Mouse (Mus musculus) forebrain, embryonic 14.5 days (tissue): ENCODE data around the gene Lrrc4b. TPM values are rescaled to one million over a fixed set of nuclear protein-coding genes. Genes with fewer than 3 reads are reported as not detected.

Experiments
- ATAC-seq: fragments of 200-750 bp; cut with Nextera tagmentation; 2 replicates; pipeline ENCODE4 v1.8.0; 2017; ENCODE audit warnings: mild to moderate bottlenecking, moderate library complexity
- DNase-seq: peaks from one replicate; pipeline ENCODE4 v3.0.0-alpha.2; 2015; ENCODE audit warnings: low spot score
- H3K27ac ChIP-seq: fragments of 300-500 bp; sonication (generic); 2 replicates; pipeline ENCODE4 v1.5.1; 2014; ENCODE audit warnings: low read depth, mild to moderate bottlenecking, control low read depth, low read length, moderate library complexity
- H3K27me3 ChIP-seq: fragments of 300-500 bp; sonication (generic); replicated peaks from 2 replicates; pipeline ENCODE4 v1.6.1; 2014; ENCODE audit warnings: low read length, control low read depth, mixed read lengths; ENCODE audit not compliant: control insufficient read depth, insufficient read depth
- H3K36me3 ChIP-seq: fragments of 300-500 bp; sonication (generic); 2 replicates; pipeline ENCODE4 v1.6.1; 2014; ENCODE audit warnings: low read length, control low read depth; ENCODE audit not compliant: control insufficient read depth, insufficient read depth
- H3K4me1 ChIP-seq: fragments of 300-500 bp; sonication (generic); 2 replicates; pipeline ENCODE4 v1.6.1; 2014; ENCODE audit warnings: antibody characterized with exemption, low read length, control low read depth; ENCODE audit not compliant: control insufficient read depth, insufficient read depth
- H3K4me2 ChIP-seq: fragments of 300-500 bp; sonication (generic); 2 replicates; pipeline ENCODE4 v1.6.1; 2014; ENCODE audit warnings: mild to moderate bottlenecking, control low read depth, low read length
- H3K4me3 ChIP-seq: fragments of 300-500 bp; sonication (generic); 2 replicates; pipeline ENCODE4 v1.5.1; 2014; ENCODE audit warnings: low read depth, low read length, control low read depth
- H3K9ac ChIP-seq: fragments of 300-500 bp; sonication (generic); 2 replicates; pipeline ENCODE4 v1.6.1; 2014; ENCODE audit warnings: mild to moderate bottlenecking, low read length, control low read depth, moderate library complexity
- H3K9me3 ChIP-seq: fragments of 300-500 bp; sonication (generic); replicated peaks from 2 replicates; pipeline ENCODE4 v1.6.1; 2016; ENCODE audit warnings: low read length, control low read depth, mixed read lengths; ENCODE audit not compliant: control insufficient read depth
- WGBS: fragments of 180-500 bp; shearing (Covaris S2); extraction: QIAGEN DNeasy Blood & Tissue Kit; methylation state at CpG from one replicate; pipeline ENCODE4 v1.1.7; 2014; 5-methylcytosine and 5-hydroxymethylcytosine counted together
- polyA plus RNA-seq: library from polyadenylated mRNA; unstranded; fragments of >200 nt; fragmentation: Nextera tagmentation; extraction: Ambion mirVana; gene quantifications from 2 replicates; pipeline ENCODE4 v1.2.1, GENCODE M21; 2014

Gene Lrrc4b
- polyA plus RNA-seq, 1 experiment from 2014 or later = 22.1 TPM

DNA sequence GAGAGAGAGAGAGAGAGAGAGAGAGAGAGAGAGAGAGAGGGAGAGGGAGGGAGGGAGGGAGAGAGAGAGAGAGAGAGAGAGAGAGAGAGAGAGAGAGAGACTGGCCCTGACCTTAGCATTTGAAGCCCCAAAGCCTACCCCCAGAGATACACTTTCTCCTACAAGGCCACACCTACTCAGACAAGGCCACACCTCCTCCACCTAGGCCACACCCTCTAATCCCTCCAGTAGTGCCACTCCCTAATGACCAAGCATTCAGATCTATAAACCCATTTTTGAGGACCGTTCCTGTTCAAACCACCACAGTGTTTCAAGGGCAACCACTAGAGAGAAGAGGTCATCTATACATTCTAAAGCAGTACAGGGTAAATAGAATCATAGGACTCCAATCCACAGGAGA lies 27.5 kb downstream of the Lrrc4b start:
- Histone ChIP-seq H3K9me3 (no peaks in the 10 kb centered on the region), H3K27me3 (no peaks in the 10 kb centered on the region), H3K36me3 (peaks cover 75% of the 10 kb centered on the region), H3K9ac (no peak overlapping the region), H3K27ac (no peak overlapping the region), H3K4me2 (no peak overlapping the region), H3K4me1 (0 out of 2 replicates have a peak, but pooled peaks cover 2% of the 10 kb centered on the region), H3K4me3 (no peak overlapping the region)
- 88% methylated on average over 1 of the region's 1 CpGs for WGBS
- DNase-seq = no peak
- no peak for ATAC-seq

DNA sequence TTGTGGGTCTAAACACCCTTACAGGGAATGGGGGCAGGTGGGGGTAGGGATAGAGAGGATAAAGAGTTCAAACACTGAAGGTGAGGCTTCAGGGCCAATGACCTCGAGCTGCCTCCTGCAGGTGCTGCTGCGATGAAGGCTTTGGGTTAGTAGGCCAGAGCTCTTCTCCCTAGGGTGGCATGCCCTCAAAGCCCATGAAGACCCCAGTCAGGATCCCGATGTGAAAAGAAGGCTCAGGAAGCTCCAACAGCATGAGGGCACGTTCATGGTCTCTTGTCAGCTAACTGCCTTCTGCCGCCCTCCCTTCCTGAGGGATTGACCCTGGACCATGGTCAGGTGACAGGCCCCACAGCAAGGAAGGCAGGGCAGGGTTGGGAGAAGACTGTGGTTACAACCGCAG lies 31.2 kb downstream of the Lrrc4b start:
- Histone ChIP-seq H3K27ac (no peak overlapping the region), H3K9ac (no peak overlapping the region), H3K4me3 (no peak overlapping the region), H3K27me3 (no peaks in the 10 kb centered on the region), H3K9me3 (no peaks in the 10 kb centered on the region), H3K36me3 (peaks cover 83% of the 10 kb centered on the region), H3K4me2 (no peak overlapping the region), H3K4me1 (peaks cover 17% of the 10 kb centered on the region)
- WGBS = 80% methylated on average over 6 of the region's 6 CpGs
- ATAC-seq (no peak), DNase-seq (no peak)

DNA sequence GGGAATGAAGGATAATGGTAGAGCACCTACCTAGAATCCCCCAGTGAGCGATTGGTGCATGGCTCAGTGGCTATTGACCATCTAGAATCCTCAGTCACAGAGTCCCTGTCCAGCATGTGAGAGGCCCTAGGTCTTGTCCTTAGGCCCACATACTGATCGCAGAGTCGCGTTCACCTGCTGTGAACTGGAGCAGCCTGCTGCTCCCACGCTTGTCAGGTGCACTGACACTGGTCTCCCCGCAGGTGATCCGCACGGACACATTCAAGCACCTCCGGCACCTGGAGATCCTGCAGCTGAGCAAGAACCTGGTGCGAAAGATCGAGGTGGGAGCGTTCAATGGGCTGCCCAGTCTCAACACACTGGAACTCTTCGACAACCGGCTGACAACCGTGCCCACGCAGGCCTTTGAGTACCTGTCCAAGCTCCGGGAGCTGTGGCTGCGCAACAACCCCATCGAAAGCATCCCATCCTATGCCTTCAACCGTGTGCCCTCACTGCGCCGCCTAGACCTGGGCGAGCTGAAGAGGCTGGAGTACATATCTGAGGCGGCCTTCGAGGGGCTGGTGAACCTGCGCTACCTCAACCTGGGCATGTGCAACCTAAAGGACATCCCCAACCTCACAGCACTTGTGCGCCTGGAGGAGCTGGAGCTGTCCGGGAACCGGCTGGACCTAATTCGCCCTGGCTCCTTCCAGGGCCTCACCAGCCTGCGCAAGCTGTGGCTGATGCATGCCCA lies 32.1 kb downstream of the Lrrc4b start:
- 91% methylated on average over 31 of the region's 31 CpGs for WGBS
- ATAC-seq (no peak), DNase-seq (no peak)
- Histone ChIP-seq H3K9me3 (no peaks in the 10 kb centered on the region), H3K27me3 (no peaks in the 10 kb centered on the region), H3K36me3 (peaks cover 80% of the 10 kb centered on the region), H3K4me3 (no peak overlapping the region), H3K4me2 (no peak overlapping the region), H3K27ac (no peak overlapping the region), H3K9ac (no peak overlapping the region), H3K4me1 (peaks cover 18% of the 10 kb centered on the region)

DNA sequence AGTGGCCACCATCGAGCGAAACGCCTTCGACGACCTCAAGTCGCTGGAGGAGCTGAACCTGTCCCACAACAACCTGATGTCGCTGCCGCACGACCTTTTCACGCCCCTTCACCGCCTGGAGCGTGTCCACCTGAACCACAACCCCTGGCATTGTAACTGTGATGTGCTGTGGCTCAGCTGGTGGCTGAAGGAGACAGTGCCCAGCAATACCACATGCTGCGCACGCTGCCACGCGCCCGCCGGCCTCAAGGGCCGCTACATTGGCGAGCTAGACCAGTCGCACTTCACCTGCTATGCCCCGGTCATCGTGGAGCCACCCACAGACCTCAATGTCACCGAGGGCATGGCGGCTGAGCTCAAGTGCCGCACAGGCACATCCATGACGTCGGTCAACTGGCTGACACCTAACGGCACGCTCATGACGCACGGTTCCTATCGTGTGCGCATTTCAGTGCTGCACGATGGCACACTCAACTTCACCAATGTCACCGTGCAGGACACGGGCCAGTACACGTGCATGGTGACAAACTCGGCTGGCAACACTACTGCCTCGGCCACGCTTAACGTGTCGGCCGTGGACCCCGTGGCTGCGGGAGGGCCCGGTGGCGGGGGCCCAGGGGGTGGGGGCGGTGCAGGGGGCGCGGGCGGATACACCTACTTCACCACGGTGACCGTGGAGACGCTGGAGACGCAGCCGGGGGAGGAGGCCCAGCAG lies 32.8 kb downstream of the Lrrc4b start:
- Histone ChIP-seq H3K36me3 (peaks cover 75% of the 10 kb centered on the region), H3K9ac (no peak overlapping the region), H3K9me3 (no peaks in the 10 kb centered on the region), H3K4me1 (peaks cover 18% of the 10 kb centered on the region), H3K4me3 (no peak overlapping the region), H3K4me2 (no peak overlapping the region), H3K27ac (no peak overlapping the region), H3K27me3 (no peaks in the 10 kb centered on the region)
- no peak for ATAC-seq
- DNase-seq = no peak
- WGBS = 87% methylated on average over 57 of the region's 57 CpGs

DNA sequence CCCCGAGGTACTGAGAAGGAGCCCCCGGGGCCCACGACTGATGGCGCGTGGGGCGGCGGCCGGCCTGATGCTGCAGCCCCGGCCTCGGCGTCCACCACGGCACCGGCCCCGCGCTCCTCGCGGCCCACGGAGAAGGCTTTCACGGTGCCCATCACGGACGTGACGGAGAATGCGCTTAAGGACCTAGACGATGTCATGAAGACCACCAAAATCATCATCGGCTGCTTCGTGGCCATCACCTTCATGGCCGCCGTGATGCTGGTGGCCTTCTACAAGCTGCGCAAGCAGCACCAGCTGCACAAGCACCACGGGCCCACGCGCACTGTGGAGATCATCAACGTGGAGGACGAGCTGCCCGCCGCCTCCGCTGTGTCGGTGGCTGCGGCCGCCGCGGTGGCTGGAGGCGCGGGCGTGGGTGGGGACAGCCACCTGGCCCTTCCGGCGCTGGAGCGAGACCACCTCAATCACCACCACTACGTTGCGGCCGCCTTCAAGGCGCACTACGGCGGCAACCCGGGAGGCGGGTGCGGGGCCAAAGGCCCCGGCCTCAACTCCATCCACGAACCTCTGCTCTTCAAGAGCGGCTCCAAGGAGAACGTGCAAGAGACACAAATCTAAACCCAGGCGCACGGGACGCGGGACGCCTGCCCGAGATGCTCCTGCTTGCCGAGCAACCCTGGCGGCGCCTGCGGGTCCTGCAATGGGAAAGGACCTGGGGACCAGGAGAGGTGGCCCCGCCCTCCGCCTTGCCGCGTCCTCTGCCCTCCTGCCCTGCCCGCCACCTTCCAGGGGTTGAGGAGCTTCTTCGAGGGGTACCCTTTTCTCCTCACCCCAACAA lies 33.6 kb downstream of the Lrrc4b start:
- Histone ChIP-seq H3K4me2 (no peak overlapping the region), H3K27ac (0 out of 2 replicates have a peak overlapping the region, but pooled peaks have one; percentile 7), H3K27me3 (no peaks in the 10 kb centered on the region), H3K9ac (no peak overlapping the region), H3K4me1 (peaks cover 18% of the 10 kb centered on the region), H3K9me3 (no peaks in the 10 kb centered on the region), H3K4me3 (no peak overlapping the region), H3K36me3 (peaks cover 68% of the 10 kb centered on the region)
- DNase-seq (no peak), ATAC-seq (no peak)
- WGBS = 43% methylated on average over 72 of the region's 77 CpGs

DNA sequence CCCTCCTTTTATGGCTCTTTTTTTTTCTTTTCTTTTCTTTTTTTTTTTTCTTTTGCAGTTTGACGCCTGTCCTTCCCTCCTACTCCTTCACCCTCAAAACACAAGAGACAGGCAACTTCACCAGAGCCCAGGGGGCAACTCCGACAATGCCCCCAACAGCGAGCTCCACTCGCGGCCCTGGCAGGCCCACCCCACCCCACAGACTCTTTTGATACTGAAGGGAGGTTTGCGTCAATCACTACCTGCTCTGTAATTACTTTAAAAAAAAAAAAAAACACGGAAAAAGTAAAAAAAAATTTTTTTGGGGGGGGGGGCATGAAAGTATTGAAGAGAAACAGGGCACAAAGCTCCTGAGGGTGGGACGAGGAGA lies 34.2 kb downstream of the Lrrc4b start:
- Histone ChIP-seq H3K36me3 (peaks cover 62% of the 10 kb centered on the region), H3K27ac (no peak overlapping the region)
- WGBS = 62% methylated on average over 8 of the region's 8 CpGs

DNA sequence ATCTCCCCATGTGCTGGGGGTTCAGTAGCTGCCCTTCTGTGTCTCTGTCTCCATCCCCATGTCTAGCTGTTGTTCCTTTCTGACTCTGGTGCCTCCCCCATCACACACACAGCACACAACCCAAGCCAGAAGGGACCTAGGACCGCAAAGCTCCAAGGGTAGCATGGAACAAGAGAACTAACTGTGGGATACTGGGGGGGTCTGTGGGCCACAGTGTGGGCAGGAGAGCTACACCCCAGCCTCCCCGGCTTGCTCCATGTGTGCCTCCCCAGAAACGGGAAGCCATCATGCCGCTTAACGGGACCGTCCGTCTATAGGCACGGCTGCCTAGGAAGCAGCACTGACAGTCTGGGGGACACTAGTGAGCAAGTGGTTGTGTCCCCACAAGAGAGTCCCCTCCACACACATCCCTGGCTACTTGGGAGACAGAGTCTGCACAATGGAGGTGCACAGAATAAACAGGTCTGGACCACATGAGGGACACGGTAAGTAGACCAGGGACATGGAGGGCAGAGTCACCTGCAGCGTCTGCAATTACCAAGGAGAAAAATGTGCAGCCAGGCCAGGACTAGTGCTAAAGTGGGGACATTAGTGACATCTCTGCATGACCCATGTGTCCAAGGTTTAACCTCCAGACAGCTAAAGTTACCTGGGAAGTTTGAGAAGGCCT lies 34.9 kb downstream of the Lrrc4b start:
- ATAC-seq (no peak), DNase-seq (no peak)
- Histone ChIP-seq H3K9ac (no peak overlapping the region), H3K4me3 (no peak overlapping the region), H3K27ac (peak overlapping the region; percentile 78), H3K27me3 (no peaks in the 10 kb centered on the region), H3K36me3 (peaks cover 55% of the 10 kb centered on the region), H3K9me3 (no peaks in the 10 kb centered on the region), H3K4me1 (peaks cover 22% of the 10 kb centered on the region), H3K4me2 (no peak overlapping the region)
- WGBS = 80% methylated on average over 10 of the region's 10 CpGs

More for the DNA sequence above, 34.2 kb downstream of the Lrrc4b start:
- DNase-seq (no peak), ATAC-seq (no peak)
- H3K4me2 ChIP-seq = no peak overlapping the region
- H3K4me1 ChIP-seq = peaks cover 18% of the 10 kb centered on the region
- no peaks in the 10 kb centered on the region for H3K9me3 ChIP-seq
- H3K4me3 ChIP-seq = no peak overlapping the region
- no peak overlapping the region for H3K9ac ChIP-seq
- H3K27me3 ChIP-seq = no peaks in the 10 kb centered on the region

DNA sequence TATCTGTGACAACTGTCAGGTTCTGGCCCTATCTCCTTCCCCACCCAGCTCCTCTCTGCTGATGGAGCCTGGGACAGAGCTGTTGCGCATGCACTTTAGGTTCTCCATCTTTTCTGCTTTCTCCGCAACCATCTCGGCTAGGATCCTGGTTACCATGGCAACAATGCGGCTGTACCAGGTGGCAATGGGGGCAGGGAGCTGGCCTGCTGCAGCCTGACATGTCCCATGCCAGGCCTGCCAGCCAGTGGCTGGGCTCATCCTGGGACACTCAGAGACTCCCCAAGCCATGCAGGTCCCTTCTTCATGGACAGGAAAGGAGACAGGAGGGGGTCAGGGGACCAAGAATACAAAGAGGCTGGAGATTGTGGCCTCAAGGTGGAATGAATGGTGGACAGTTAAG lies 35.7 kb downstream of the Lrrc4b start:
- Histone ChIP-seq H3K27ac (peak overlapping the region; percentile 78), H3K27me3 (no peaks in the 10 kb centered on the region), H3K9me3 (no peaks in the 10 kb centered on the region), H3K4me3 (no peak overlapping the region), H3K9ac (peak overlapping the region; percentile 40), H3K36me3 (peaks cover 47% of the 10 kb centered on the region), H3K4me2 (peak overlapping the region; percentile 21; the same call in 1 of the 2 replicates), H3K4me1 (peaks cover 27% of the 10 kb centered on the region)
- WGBS = 13% methylated on average over 4 of the region's 4 CpGs
- 0 out of 2 replicates have a peak, but pooled peaks have one; percentile 4 for ATAC-seq
- DNase-seq = peak; percentile 91
